Mouse (Mus musculus) gastrocnemius, postnatal 14 days (tissue): ENCODE results near the gene Prmt1. TPM values are rescaled to one million over a fixed set of nuclear protein-coding genes. Genes with fewer than 3 reads are reported as not detected.
A peak's percentile ranks its signal among the peaks of the same experiment; 100 is the strongest.

Experiments
- DNase-seq: peaks from one replicate; pipeline ENCODE4 v3.0.0; 2021; ENCODE audit warnings: mixed read lengths
- intact Hi-C: fragments of 180-260 bp; cut with DNase I; formaldehyde crosslinking; loops from one replicate; pipeline ENCODE4 v1.15.1; 2025; ENCODE audit warnings: low total_unique reads
- microRNA-seq, 2 experiments: library from miRNA; unstranded; fragments of <30 nt; microRNA quantifications; one replicate each; pipeline ENCODE4 v1.2.0; 2021
- total RNA-seq, 2 experiments: library from RNA; stranded (reverse); gene quantifications; 2 replicates each; pipeline ENCODE4 v1.2.3; 2021

Gene Prmt1
- total RNA-seq, 2 experiments from 2014 or later, result 144 to 227 TPM

DNA sequence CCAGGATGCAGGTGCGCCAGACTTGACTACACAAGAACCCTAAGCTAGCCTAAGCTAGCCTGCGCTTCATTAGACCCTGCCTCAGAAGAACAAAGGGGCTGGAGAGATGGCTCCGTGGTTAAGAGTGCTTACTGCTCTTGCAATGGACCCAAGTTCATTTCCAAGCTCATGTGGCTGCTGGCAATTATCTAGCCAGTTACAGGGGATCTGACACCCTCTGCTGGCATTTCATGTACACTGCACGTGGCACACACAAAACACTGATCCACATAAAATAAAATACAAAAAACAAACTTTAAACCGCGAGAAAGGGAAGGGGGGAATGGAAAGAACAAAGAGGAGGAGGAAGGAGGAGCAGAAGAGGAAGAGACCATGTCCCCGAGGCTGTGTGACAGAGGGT, 28.2 kb downstream of the Prmt1 start:
- intact Hi-C loops, result loop anchor here (5.0 to 10.0 kb wide), 2 partner anchors 36 to 53 kb away; no protein-coding TSS in a partner anchor

DNA sequence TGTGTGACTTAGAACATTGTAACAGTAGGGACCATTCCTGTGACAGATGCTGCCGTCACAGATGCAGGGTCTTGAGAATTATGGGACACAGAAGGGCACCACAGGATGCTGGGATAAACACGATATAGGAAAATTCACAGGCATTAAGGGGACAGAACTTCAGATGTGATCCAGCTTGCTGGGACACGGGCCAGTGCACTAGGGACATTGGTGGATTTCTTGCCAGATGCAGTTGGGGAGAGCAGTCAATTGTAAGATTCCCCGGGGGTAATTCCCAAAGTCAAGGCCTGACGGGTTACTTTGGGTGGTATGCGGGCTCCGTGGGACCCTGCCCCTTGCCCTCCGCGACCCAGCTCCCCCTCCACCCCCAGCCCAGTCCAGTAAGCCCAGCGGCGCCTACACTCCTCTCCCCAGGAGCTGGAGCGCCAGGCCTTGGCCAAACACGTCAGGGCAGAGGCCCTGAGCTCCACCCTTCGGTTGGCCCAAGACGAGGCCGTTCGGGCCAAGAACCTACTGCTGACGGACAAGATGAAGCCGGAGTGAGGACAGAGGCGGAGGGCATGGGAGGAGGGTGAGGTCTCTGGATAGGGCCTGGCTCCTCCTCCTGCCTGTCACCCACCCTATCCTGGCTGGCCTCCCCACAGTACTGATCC, 29.1 kb downstream of the Prmt1 start:
- intact Hi-C loops, result loop anchor here (5.0 to 10.0 kb wide), 2 partner anchors 35 to 53 kb away; no protein-coding TSS in a partner anchor
- peak; percentile 64 for DNase-seq

More for the DNA sequence above, 28.2 kb downstream of the Prmt1 start:
- DNase-seq, result no peak

DNA sequence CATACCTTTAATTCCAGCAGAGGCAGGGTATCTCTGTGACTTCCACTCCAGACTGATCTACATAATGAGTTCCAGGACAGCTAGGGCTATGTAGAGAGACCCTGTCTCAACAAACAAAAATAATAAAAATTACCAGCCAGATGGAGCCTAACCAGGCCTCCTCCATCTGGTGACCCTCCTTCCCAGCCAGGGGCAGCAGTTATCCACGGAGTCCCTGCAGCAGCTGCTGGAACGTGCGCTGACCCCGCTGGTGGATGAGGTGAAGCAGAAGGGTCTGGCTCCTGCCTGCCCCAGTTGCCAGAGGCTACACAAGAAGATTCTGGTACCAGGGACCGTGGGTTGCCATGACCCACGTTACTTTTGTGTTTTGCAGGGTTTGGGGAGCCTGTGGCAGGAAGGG, 30.1 kb downstream of the Prmt1 start:
- intact Hi-C loops, result loop anchor here (5.0 to 10.0 kb wide), 2 partner anchors 34 to 51 kb away; no protein-coding TSS in a partner anchor
- DNase-seq, result no peak

DNA sequence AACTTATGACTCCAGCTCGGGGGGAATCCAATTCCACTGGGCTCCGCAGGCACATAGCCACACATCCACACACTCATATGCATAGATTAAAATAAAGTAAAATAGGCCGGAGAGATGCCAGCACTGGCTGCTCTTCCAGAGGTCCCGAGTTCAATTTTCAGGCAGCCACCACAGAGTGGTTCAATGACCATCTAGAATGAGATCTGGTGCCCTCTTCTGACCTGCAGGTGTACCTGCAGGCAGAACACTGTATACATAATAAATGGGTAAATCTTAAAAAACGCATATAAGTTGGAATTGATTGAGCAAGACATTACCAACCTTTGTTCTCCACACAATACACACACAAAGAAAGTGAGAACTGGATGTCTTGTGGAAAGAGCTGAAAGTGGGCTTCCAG, 30.7 kb downstream of the Prmt1 start:
- DNase-seq, result no peak
- intact Hi-C loops, result loop anchor here (5.0 to 10.0 kb wide), 2 partner anchors 33 to 51 kb away; no protein-coding TSS in a partner anchor

DNA sequence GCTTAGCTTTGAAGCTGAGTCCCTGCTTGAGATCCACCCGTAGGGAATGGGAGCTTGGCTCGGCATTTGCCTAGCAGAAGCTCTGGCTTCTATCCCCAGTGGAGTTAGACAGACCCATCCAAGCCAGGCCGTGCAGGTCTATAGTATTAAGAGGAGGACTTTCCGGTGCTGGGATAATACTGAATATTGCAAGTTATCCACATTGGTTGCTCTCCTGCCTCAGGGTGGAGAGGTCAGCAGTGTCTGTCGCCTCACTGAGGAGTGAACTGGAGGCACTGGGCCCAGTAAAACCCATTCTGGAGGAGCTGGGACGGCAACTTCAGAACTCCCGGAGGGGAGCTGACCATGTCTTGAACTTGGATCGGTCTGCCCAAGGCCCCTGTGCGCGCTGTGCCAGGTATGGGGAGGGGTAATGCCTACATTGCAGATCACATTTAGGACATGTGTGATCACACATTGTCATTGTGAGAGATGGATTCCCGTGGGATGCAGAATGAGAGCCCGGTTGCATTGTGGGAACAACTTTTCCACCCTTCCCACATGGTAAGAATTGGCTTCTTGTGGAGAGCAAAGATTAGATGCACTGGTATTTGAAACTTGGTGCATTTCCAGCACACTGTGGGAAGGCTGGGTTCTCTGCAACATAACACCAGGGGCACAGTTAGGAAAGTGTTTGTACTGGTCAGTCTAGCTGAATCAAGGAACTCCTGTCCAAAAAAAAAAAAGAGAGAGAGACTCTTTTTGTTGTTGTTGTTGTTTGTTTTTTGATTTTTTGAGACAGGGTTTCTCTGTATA, 32.1 kb downstream of the Prmt1 start:
- intact Hi-C loops, result loop anchor here (10.0 kb wide), 1 partner anchor 49 kb away; no protein-coding TSS in a partner anchor
- DNase-seq, result no peak

DNA sequence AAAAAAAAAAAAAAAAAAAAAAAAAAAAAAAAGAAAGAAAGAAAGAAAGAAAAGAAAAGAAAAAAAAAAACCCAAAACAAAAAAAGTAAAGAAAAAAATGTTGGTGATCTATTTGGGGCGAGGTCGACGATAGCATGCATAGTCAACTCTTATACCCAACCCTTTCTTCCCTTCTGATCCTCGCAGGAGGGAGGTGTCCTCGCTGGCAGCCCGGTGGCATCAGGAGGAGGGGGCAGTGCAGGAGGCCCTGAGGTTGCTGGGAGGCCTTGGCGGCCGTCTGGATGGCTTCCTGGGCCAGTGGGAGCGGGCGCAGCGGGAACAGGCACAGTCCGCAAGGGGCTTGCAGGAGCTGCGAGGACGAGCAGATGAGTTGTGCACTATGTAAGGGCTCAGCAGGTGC, 32.8 kb downstream of the Prmt1 start:
- intact Hi-C loops, result loop anchor here (10.0 kb wide), 1 partner anchor 49 kb away; no protein-coding TSS in a partner anchor
- no peak for DNase-seq

DNA sequence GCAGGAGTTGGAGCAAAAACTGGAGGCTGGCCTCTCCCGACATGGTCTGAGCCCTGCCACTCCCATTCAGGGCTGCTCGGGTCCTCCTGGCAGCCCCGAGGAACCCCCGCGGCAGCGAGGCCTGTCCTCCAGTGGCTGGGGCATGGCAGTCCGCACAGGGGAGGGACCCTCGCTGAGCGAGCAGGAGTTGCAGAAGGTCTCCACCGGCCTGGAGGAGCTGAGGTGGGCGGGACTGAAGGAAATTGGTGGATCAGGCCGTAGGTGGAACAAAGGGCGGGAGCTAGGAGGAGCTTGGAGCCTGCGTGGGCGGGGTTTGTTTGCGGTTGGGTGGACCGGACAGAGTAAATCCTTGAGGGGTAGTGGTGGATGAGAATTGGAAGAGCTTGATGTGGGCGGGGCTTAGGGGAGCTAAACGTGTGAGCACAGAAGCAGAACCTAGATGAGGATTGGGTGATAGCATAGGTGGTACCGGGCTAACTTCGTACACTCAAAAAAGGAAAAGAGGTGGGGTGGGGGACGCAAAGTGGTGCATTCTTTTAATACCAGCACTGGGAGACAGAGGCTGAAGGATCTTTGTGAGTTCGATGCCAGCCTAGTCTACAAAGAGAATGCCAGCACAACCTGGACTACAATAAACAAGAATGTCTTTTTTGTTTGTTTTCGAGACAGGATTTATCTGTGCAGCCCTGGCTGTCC, 33.6 kb downstream of the Prmt1 start:
- intact Hi-C loops, result loop anchor here (10.0 kb wide), 1 partner anchor 48 kb away; no protein-coding TSS in a partner anchor
- DNase-seq, result peak; percentile 93

DNA sequence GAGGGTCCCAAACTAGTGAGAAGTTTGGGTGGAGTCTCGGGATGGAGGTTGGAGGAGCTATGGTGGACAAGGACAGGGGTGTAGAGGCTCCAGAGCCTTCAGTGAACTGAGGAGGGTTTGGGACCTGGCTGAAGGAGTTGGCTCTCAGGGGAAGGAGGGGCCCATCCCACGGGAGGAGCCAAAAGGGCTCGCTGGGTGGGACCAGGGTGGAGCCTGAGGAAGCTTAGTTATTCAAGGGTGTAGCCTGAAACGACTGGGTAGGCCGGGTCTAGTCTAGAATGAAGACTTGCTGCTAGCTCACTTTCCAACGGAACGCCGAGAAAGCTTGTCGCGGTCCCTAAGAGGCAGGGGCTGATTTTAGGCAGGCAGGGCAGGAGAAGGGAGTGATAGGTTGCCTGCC, 34.4 kb downstream of the Prmt1 start:
- peak; percentile 71 for DNase-seq
- intact Hi-C loops, result loop anchor here (10.0 kb wide), 1 partner anchor 47 kb away; no protein-coding TSS in a partner anchor

DNA sequence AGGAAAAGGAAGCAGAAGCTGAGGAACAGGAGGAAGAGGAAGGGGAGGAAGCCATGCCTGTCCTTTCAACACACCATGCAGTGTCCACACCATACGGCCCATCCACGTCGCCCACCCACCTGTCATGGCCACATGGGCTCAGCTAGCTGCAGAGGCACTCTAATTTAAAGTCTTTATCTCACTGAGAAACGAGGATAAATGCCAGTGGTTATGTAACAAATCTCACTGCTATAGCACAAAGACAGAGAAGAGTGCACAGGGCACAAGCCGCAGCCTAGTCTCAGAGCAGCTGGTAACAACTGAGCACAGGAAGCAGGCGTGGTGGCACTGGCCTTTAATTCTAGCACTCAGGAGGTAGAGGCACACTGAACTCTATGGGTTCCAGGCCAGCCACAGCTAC, 36.4 kb downstream of the Prmt1 start:
- intact Hi-C loops, result loop anchor here (10.0 kb wide), 1 partner anchor 45 kb away; no protein-coding TSS in a partner anchor
- DNase-seq, result no peak

DNA sequence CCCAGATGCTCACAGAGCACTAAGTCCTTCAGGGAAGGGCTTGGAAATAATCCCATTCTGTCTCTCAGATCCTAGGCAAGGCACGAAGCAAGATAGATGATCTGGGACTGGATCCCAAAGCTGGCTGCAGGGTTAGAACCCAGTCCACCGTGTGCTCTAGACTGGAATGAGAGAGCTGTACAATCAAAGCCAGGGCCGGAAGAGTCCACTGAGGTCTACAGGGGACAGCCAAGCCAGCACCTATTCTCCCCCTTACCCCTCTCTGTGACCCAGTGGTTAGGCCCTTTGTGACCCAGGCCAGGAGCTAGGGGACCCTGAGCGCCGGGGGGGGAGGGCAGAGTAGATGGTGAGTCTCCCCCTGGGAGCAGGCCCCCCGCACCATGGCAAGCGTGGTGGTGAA, 43.5 kb downstream of the Prmt1 start, which contains the start of gene Tsks:
Gene Tsks (plus strand): TSS at position 301 of the 400 bp plus-strand sequence.
- DNase-seq, result no peak
- intact Hi-C loops, result no loop called here

DNA sequence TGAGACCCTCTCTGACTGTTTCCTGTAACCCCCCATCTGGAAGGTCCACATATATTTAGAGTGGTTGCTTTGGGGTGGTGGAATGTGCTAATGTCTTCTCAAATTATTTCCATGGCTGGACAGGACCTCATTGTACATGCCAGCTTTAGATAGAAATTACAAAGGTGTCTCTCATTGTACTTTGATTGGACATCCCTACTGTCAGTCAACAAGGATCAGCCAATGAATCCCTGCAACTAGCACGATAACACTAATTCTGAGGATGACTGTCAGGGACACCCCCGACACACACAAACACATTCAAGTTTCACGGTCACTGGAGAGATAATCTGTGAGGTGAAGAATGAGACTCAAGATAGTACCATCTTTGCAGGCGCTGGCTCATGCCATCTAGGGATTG, 47.7 kb downstream of the Prmt1 start:
- no peak for DNase-seq
- intact Hi-C loops, result no loop called here

DNA sequence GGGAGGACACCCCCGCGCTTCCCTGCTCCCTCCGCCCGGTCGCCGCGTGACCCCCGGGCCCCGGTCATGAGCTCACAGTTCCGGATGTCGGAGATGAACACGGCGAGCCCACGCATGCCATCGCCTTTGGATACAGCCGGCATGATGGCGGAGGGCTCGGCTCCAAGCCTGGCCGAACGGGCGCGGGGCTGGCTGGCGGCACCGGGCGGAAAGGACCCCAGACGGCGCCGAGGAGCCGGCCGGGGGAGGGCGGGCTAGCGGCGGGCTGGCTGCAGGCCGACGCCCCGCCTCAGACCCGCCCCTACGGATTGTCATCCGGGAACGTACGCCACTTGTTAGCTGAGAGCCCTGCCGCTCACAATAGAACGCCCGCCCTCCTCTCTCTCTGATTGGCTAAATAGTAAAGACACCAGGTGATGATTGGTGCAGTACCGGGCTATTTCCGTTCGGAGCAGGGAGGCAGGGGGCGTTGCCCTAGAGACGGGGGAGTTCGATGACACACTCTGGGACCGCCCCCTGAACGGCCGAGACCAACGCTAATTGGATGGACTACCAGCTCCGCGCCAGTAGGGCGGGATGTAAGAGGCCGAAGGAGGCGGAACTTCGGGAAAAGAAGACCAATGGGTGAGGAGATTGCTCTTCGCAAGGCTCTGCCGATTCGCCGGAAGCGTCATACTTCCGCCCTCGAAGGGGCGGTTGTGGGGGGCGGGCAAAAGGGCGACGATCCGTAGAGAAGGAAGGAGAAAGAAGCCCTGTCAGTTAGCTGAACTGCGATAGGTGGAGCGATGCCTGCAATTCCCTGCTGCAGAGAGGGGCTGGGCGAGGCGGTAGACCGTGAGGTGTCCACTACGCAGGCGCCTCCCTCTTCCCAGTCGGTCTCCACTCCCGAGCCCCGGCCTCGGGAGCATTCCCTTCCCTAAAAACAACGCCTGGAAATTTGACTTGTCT, 56.9 kb downstream of the Prmt1 start, which contains the start of gene Ap2a1:
Gene Ap2a1 (minus strand): TSS at position 293 of the 948 bp plus-strand sequence.
- peak; percentile 100 for DNase-seq
- intact Hi-C loops, result no loop called here

DNA sequence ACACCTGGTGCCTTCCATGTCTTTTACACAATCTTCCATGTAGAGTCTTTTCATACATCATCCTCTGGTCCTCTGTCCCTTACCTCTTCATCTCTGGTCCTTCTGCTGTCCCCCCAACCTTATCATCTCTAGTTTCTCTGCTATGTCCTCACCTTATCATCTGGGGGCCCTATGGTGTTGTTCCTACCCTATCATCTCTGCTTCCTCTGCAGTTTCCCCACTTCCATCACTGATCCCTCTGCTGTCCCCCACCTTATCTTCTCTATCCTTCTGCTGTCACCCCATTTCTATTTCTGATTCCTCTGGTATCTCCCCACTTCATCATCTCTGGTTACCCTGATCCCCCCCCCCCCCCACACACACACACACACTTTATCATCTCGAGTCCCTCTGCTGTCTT, 57.8 kb downstream of the Prmt1 start:
- DNase-seq, result no peak
- intact Hi-C loops, result no loop called here

Small RNA genes lying within 50 kb of the gene (microRNA-seq; reads per million reads assigned to microRNA genes)
- 0.32 to 0.50 reads per million in 2 experiments for gene Mir7054

Other genes with a start within 250 kb of the Prmt1 start
- gene Vrk3, start 238.2 kb downstream of the Prmt1 start, total RNA-seq, result 10 to 100 TPM; 14.5 to 16.2 TPM
- under 1 TPM in 1 of 2 experiments, not detected in 1; 0.16 TPM for gene Zfp473, start 235.5 kb downstream of the Prmt1 start, total RNA-seq
- 10 to 100 TPM; 21.2 to 28.1 TPM for gene Nup62, start 170.5 kb downstream of the Prmt1 start, total RNA-seq
- gene Il4i1, start 170.2 kb downstream of the Prmt1 start, total RNA-seq, result 1 to 10 TPM; 2.3 to 2.6 TPM
- gene Atf5, start 169.9 kb downstream of the Prmt1 start, total RNA-seq, result 10 to 100 TPM; 54.5 to 62.2 TPM
- 10 to 100 TPM; 85.9 to 86.7 TPM for gene Akt1s1, start 137.6 kb downstream of the Prmt1 start, total RNA-seq
- 10 to 100 TPM; 28.2 to 38.9 TPM for gene Tbc1d17, start 137.5 kb downstream of the Prmt1 start, total RNA-seq
- 10 to 100 TPM; 15.1 to 16.6 TPM for gene Pnkp, start 129.4 kb downstream of the Prmt1 start, total RNA-seq
- gene Ptov1, start 116.8 kb downstream of the Prmt1 start, total RNA-seq, result 100 to 1,000 TPM; 161 to 167 TPM
- gene Med25, start 93.9 kb downstream of the Prmt1 start, total RNA-seq, result 10 to 100 TPM; 48.0 to 49.7 TPM
- gene Fuz, start 90.5 kb downstream of the Prmt1 start, total RNA-seq, result 10 to 100 TPM; 18.8 to 23.4 TPM
- 10 to 100 TPM; 55.4 to 60.8 TPM for gene Ap2a1, start 57.1 kb downstream of the Prmt1 start, total RNA-seq
- not detected for gene Tsks, start 43.4 kb downstream of the Prmt1 start, total RNA-seq
- 1 to 10 TPM; 2.3 to 2.7 TPM for gene Cpt1c, start 11.7 kb downstream of the Prmt1 start, total RNA-seq
- gene Irf3, start 11.1 kb upstream of the Prmt1 start, total RNA-seq, result 10 to 100 TPM; 20.0 to 22.2 TPM
- gene Bcl2l12, start 12.1 kb upstream of the Prmt1 start, total RNA-seq, result 10 to 100 TPM in 1 of 2 experiments, 1 to 10 TPM in 1; 10.0 to 10.6 TPM
- gene Scaf1, start 29.8 kb upstream of the Prmt1 start, total RNA-seq, result 10 to 100 TPM; 35.6 to 40.1 TPM
- gene Rras, start 31.4 kb upstream of the Prmt1 start, total RNA-seq, result 10 to 100 TPM; 43.1 to 53.1 TPM
- 10 to 100 TPM; 17.9 to 29.6 TPM for gene Prr12, start 66.3 kb upstream of the Prmt1 start, total RNA-seq
- 10 to 100 TPM; 34.3 to 35.2 TPM for gene Nosip, start 75.9 kb upstream of the Prmt1 start, total RNA-seq
- 1 to 10 TPM; 7.2 to 7.6 TPM for gene Prrg2, start 76.1 kb upstream of the Prmt1 start, total RNA-seq
- gene Rcn3, start 105.7 kb upstream of the Prmt1 start, total RNA-seq, result 10 to 100 TPM; 57.2 to 80.5 TPM
- gene Fcgrt, start 117.3 kb upstream of the Prmt1 start, total RNA-seq, result 10 to 100 TPM; 62.5 to 64.4 TPM
- gene Rps11, start 137.9 kb upstream of the Prmt1 start, total RNA-seq, result 100 to 1,000 TPM; 599 to 696 TPM
- gene Rpl13a, start 142.2 kb upstream of the Prmt1 start, total RNA-seq, result 100 to 1,000 TPM; 742 to 866 TPM
- gene Gm45713, start 149.7 kb upstream of the Prmt1 start, total RNA-seq, result not detected
- 1 to 10 TPM; 1.9 to 2.5 TPM for gene Flt3l, start 149.9 kb upstream of the Prmt1 start, total RNA-seq
- 10 to 100 TPM; 40.0 to 42.4 TPM for gene Pih1d1, start 167.7 kb upstream of the Prmt1 start, total RNA-seq
- 10 to 100 TPM; 21.4 to 23.2 TPM for gene Aldh16a1, start 168.0 kb upstream of the Prmt1 start, total RNA-seq
- gene Slc17a7, start 177.4 kb upstream of the Prmt1 start, total RNA-seq, result 1 to 10 TPM; 3.6 to 4.3 TPM
- gene Gfy, start 193.0 kb upstream of the Prmt1 start, total RNA-seq, result under 1 TPM; 0.16 to 0.23 TPM
- not detected for gene Pth2, start 194.4 kb upstream of the Prmt1 start, total RNA-seq
- gene Ccdc155, start 218.3 kb upstream of the Prmt1 start, total RNA-seq, result 1 to 10 TPM; 2.1 to 2.6 TPM
- not detected for gene Dkkl1, start 225.6 kb upstream of the Prmt1 start, total RNA-seq
- gene Tead2, start 229.2 kb upstream of the Prmt1 start, total RNA-seq, result 10 to 100 TPM in 1 of 2 experiments, 1 to 10 TPM in 1; 7.1 to 10.9 TPM